9 mouse cellular contexts compared by ENCODE assay signal in the genomic region with DNA sequence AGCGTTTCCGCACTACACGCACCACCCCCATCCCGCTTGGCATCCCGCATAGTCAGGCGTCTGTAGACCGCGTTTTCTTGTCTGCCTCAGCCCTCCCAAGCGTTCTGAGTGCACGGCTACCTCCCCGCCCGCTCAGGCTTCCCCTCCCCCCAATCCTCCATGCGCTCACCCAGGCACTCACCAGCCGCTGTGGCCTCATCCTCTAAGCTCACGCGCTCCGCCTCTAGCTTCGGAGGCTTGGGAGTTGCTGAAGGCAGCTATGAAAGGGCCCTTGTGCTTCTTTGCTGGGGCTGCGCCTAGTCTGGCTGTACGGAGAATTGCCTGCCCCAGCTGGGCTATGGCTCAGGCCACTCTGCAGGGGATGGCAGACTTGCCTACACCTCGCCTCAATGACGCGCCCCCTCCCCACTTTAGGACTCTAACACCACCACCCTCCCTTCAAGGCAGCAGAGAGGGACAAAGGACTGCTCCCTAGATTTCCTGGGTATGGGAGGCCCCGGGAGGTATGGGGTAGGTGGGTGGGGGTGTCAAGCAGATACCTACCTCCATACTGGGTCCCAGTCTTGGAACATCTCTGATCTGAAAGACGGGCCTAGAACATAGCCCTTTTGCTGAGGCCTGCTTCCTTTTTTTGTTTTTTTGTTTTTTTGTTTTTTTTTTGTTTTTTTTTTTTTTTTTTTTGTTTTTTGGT. TPM values are rescaled to one million over a fixed set of nuclear protein-coding genes. Genes with fewer than 3 reads are reported as not detected.
DNase-seq lines count a peak whose midpoint lies in the region; ATAC-seq and TF ChIP-seq lines count a peak whose summit lies in the region.
"Had no signal": no experiment of that assay in that cellular context is flagged by ENCODE, and none has a peak within 500 bp of the region (broad histone marks: within the 10 kb centered on the region; RNA-seq: fewer than 3 reads in every experiment).

No protein-coding gene starts in this region.

- peak overlapping the region; percentile 59 for H3K4me2 ChIP-seq in kidney, embryonic 14.5 days (replicated peaks; ENCODE audit: low read depth, low read length)
- H3K4me2 ChIP-seq in limb, embryonic 12.5 days, result peak overlapping the region; percentile 55
- peak overlapping the region; percentile 57 for H3K4me2 ChIP-seq in midbrain, postnatal 0 days (ENCODE audit: low read depth, low read length, poor library complexity, severe bottlenecking)

- TF ChIP-seq CTCF in midbrain, postnatal 0 days (IDR thresholded peaks at IDR 0.05), result peak; percentile 39; the same call in 1 of the 2 replicates

- peak overlapping the region; percentile 27 for H3K4me3 ChIP-seq in kidney, embryonic 14.5 days (ENCODE audit: low read length)
- H3K4me3 ChIP-seq in limb, embryonic 12.5 days (replicated peaks), result peak overlapping the region; percentile 37
- H3K4me3 ChIP-seq in midbrain, postnatal 0 days (ENCODE audit: low read depth, low read length), result peak overlapping the region; percentile 32

- H3K9me3 ChIP-seq in kidney, embryonic 14.5 days (ENCODE audit: control insufficient read depth, low read length), result no peaks in the 10 kb centered on the region
- no peaks in the 10 kb centered on the region for H3K9me3 ChIP-seq in limb, embryonic 12.5 days
- no peaks in the 10 kb centered on the region for H3K9me3 ChIP-seq in midbrain, postnatal 0 days (ENCODE audit: low read length)

- no peaks in the 10 kb centered on the region for H3K27me3 ChIP-seq in kidney, embryonic 14.5 days (ENCODE audit: control insufficient read depth, insufficient read depth, low read length)
- H3K27me3 ChIP-seq in limb, embryonic 12.5 days, result no peaks in the 10 kb centered on the region
- H3K27me3 ChIP-seq in midbrain, postnatal 0 days (ENCODE audit: insufficient read depth, low read length), result no peaks in the 10 kb centered on the region

- WGBS in kidney, embryonic 14.5 days, result 4% methylated on average over 25 of the region's 25 CpGs
- 5% methylated on average over 25 of the region's 25 CpGs for WGBS in limb, embryonic 12.5 days
- WGBS in midbrain, postnatal 0 days, result 3% methylated on average over 25 of the region's 25 CpGs

- H3K9ac ChIP-seq in kidney, embryonic 14.5 days (ENCODE audit: low read depth, low read length), result peak overlapping the region; percentile 44; the same call in 1 of the 2 replicates
- H3K9ac ChIP-seq in limb, embryonic 12.5 days (replicated peaks), result peak overlapping the region; percentile 55
- peak overlapping the region; percentile 72 for H3K9ac ChIP-seq in midbrain, postnatal 0 days (replicated peaks; ENCODE audit: low read length, poor library complexity, severe bottlenecking)

- ATAC-seq in kidney, embryonic 14.5 days (ENCODE audit: low FRiP score, low TSS enrichment), result peak; percentile 86
- peak; percentile 84 for ATAC-seq in limb, embryonic 12.5 days (ENCODE audit: insufficient number of reproducible peaks, insufficient read depth, low FRiP score, low TSS enrichment, low read depth)
- peak; percentile 89 for ATAC-seq in midbrain, postnatal 0 days (ENCODE audit: low FRiP score)
- no peak for ATAC-seq in megakaryocyte, adult 5-6 weeks (ENCODE audit: poor library complexity, severe bottlenecking)

- peaks cover 2% of the 10 kb centered on the region; the same call in 1 of the 2 replicates for H3K4me1 ChIP-seq in kidney, embryonic 14.5 days (ENCODE audit: control insufficient read depth, insufficient read depth, low read length)
- peaks cover 23% of the 10 kb centered on the region for H3K4me1 ChIP-seq in limb, embryonic 12.5 days (replicated peaks)
- H3K4me1 ChIP-seq in midbrain, postnatal 0 days (ENCODE audit: insufficient read depth, low read length), result peaks cover 15% of the 10 kb centered on the region

- H3K36me3 ChIP-seq in kidney, embryonic 14.5 days (ENCODE audit: control insufficient read depth, insufficient read depth, low read length), result no peaks in the 10 kb centered on the region
- peaks cover 10% of the 10 kb centered on the region for H3K36me3 ChIP-seq in limb, embryonic 12.5 days
- no peaks in the 10 kb centered on the region; the same call in 1 of the 2 replicates for H3K36me3 ChIP-seq in midbrain, postnatal 0 days (ENCODE audit: insufficient read depth, low read length)

- DNase-seq in adrenal gland, postnatal 10 days, result peak; percentile 72
- no peak for DNase-seq in adrenal gland, postnatal 4 days (ENCODE audit: low spot score in 2 of 2)
- peak; percentile 75 to 83 for DNase-seq in cerebellum, postnatal 25 days
- peak; percentile 76 to 81 for DNase-seq in frontal cortex, postnatal 14 days (ENCODE audit: low spot score in 2 of 2)
- peak; percentile 89 for DNase-seq in midbrain, postnatal 0 days (ENCODE audit: low spot score)

- peak overlapping the region; percentile 56; the same call in 1 of the 2 replicates for H3K27ac ChIP-seq in kidney, embryonic 14.5 days (ENCODE audit: low read depth, low read length)
- peak overlapping the region; percentile 91 for H3K27ac ChIP-seq in limb, embryonic 12.5 days
- H3K27ac ChIP-seq in midbrain, postnatal 0 days (ENCODE audit: low read depth, low read length), result peak overlapping the region; percentile 93
- H3K27ac ChIP-seq: macrophage had no signal

RNA-seq across cellular contexts. Expression of a gene that starts 2.4 kb away (rescaled TPM):
- 10 to 100 TPM in 1 of 2 experiments, 1 to 10 TPM in 1; 5.7 to 11.4 TPM for total RNA-seq in adrenal gland, postnatal 10 days (2021)
- 1 to 10 TPM; 3.2 to 8.1 TPM for total RNA-seq in adrenal gland, postnatal 4 days (2021)
- polyA plus RNA-seq in kidney, embryonic 14.5 days (2014; fragmentation: Nextera tagmentation; extraction: Ambion mirVana), result 0.80 and 1.5 TPM in 2 replicates
- 1.1 and 1.7 TPM in 2 replicates for polyA plus RNA-seq in limb, embryonic 12.5 days (2016; fragmentation: Nextera tagmentation; extraction: Ambion mirVana)
- 9.3 and 10.1 TPM in 2 replicates for total RNA-seq in midbrain, postnatal 0 days (2014; rRNA removed)
- 4.2 and 5.3 TPM in 2 replicates for polyA plus RNA-seq in midbrain, postnatal 0 days (2015; fragmentation: Nextera tagmentation; extraction: Ambion mirVana)
- 0.02 and 0.57 TPM in 2 replicates for total RNA-seq in megakaryocyte, adult 5-6 weeks (2015)
- 0.04 and 0.77 TPM in 2 replicates for total RNA-seq in megakaryocyte, adult 5-6 weeks (2017)
- polyA plus RNA-seq: macrophage had no signal

RNA-seq across cellular contexts. Expression of a gene that starts 8.3 kb away (rescaled TPM):
- 10 to 100 TPM; 16.7 to 23.7 TPM for total RNA-seq in adrenal gland, postnatal 10 days (2021)
- 10 to 100 TPM; 26.2 to 29.4 TPM for total RNA-seq in adrenal gland, postnatal 4 days (2021)
- polyA plus RNA-seq in kidney, embryonic 14.5 days (2014; fragmentation: Nextera tagmentation; extraction: Ambion mirVana), result 5.0 and 9.1 TPM in 2 replicates
- 17.6 and 17.7 TPM in 2 replicates for polyA plus RNA-seq in limb, embryonic 12.5 days (2016; fragmentation: Nextera tagmentation; extraction: Ambion mirVana)
- total RNA-seq in midbrain, postnatal 0 days (2014; rRNA removed), result 45.4 and 51.8 TPM in 2 replicates
- polyA plus RNA-seq in midbrain, postnatal 0 days (2015; fragmentation: Nextera tagmentation; extraction: Ambion mirVana), result 23.5 and 23.7 TPM in 2 replicates
- total RNA-seq in megakaryocyte, adult 5-6 weeks (2015), result 5.2 and 5.9 TPM in 2 replicates
- 6.8 and 15.6 TPM in 2 replicates for total RNA-seq in megakaryocyte, adult 5-6 weeks (2017)

RNA-seq across cellular contexts. Expression of a gene that starts 14.4 kb away (rescaled TPM):
- 10 to 100 TPM; 42.5 to 52.7 TPM for total RNA-seq in adrenal gland, postnatal 10 days (2021)
- total RNA-seq in adrenal gland, postnatal 4 days (2021), result 10 to 100 TPM; 42.7 to 49.6 TPM
- 24.0 and 32.7 TPM in 2 replicates for polyA plus RNA-seq in kidney, embryonic 14.5 days (2014; fragmentation: Nextera tagmentation; extraction: Ambion mirVana)
- polyA plus RNA-seq in limb, embryonic 12.5 days (2016; fragmentation: Nextera tagmentation; extraction: Ambion mirVana), result 55.2 and 61.3 TPM in 2 replicates
- 12.9 and 20.4 TPM in 2 replicates for total RNA-seq in midbrain, postnatal 0 days (2014; rRNA removed)
- polyA plus RNA-seq in midbrain, postnatal 0 days (2015; fragmentation: Nextera tagmentation; extraction: Ambion mirVana), result 5.4 and 5.7 TPM in 2 replicates
- 0.16 and 1.1 TPM in 2 replicates for total RNA-seq in megakaryocyte, adult 5-6 weeks (2015)
- 0.12 and 1.0 TPM in 2 replicates for total RNA-seq in megakaryocyte, adult 5-6 weeks (2017)

RNA-seq across cellular contexts. Expression of a gene that starts 17.6 kb away (rescaled TPM):
- 10 to 100 TPM in 1 of 2 experiments, 1 to 10 TPM in 1; 9.0 to 15.2 TPM for total RNA-seq in adrenal gland, postnatal 10 days (2021)
- total RNA-seq in adrenal gland, postnatal 4 days (2021), result 10 to 100 TPM; 17.7 to 17.8 TPM
- polyA plus RNA-seq in kidney, embryonic 14.5 days (2014; fragmentation: Nextera tagmentation; extraction: Ambion mirVana), result 11.0 and 11.3 TPM in 2 replicates
- 13.1 and 13.6 TPM in 2 replicates for polyA plus RNA-seq in limb, embryonic 12.5 days (2016; fragmentation: Nextera tagmentation; extraction: Ambion mirVana)
- 9.2 and 10.9 TPM in 2 replicates for total RNA-seq in midbrain, postnatal 0 days (2014; rRNA removed)
- polyA plus RNA-seq in midbrain, postnatal 0 days (2015; fragmentation: Nextera tagmentation; extraction: Ambion mirVana), result 8.8 and 9.8 TPM in 2 replicates
- total RNA-seq in megakaryocyte, adult 5-6 weeks (2015), result 14.0 and 17.4 TPM in 2 replicates
- 6.3 and 9.9 TPM in 2 replicates for total RNA-seq in megakaryocyte, adult 5-6 weeks (2017)

RNA-seq across cellular contexts. Expression of a gene that starts 48.2 kb away (rescaled TPM):
- total RNA-seq in adrenal gland, postnatal 10 days (2021), result 10 to 100 TPM; 20.3 to 22.8 TPM
- total RNA-seq in adrenal gland, postnatal 4 days (2021), result 10 to 100 TPM; 28.0 to 30.1 TPM
- polyA plus RNA-seq in kidney, embryonic 14.5 days (2014; fragmentation: Nextera tagmentation; extraction: Ambion mirVana), result 23.0 and 29.0 TPM in 2 replicates
- polyA plus RNA-seq in limb, embryonic 12.5 days (2016; fragmentation: Nextera tagmentation; extraction: Ambion mirVana), result 17.8 and 21.8 TPM in 2 replicates
- 34.1 and 37.6 TPM in 2 replicates for total RNA-seq in midbrain, postnatal 0 days (2014; rRNA removed)
- polyA plus RNA-seq in midbrain, postnatal 0 days (2015; fragmentation: Nextera tagmentation; extraction: Ambion mirVana), result 34.2 and 41.4 TPM in 2 replicates
- 18.7 and 21.5 TPM in 2 replicates for total RNA-seq in megakaryocyte, adult 5-6 weeks (2015)
- total RNA-seq in megakaryocyte, adult 5-6 weeks (2017), result 8.7 and 11.7 TPM in 2 replicates

Comparison
In these comparisons a context has a peak if more than half of its experiments do, and no peak if none do; other contexts are left out.
1. DNase-seq: peak in adrenal gland, postnatal 10 days (single experiment), cerebellum, postnatal 25 days (2 of 2), frontal cortex, postnatal 14 days (2 of 2) and midbrain, postnatal 0 days (single experiment); none in adrenal gland, postnatal 4 days (0 of 2).
2. Peak in every context shown above with its lines, with median percentiles within 50 percentile points of each other: H3K27ac ChIP-seq, H3K4me2 ChIP-seq, H3K4me3 ChIP-seq and H3K9ac ChIP-seq.